ENCODE assay signal across 7 mouse cellular contexts in genomic region chr4:120268214-120269061, GRCm38 (mm10). TPM values are rescaled to one million over a fixed set of nuclear protein-coding genes. Genes with fewer than 3 reads are reported as not detected.
DNase-seq lines count a peak whose midpoint lies in the region; ATAC-seq and TF ChIP-seq lines count a peak whose summit lies in the region.

No protein-coding gene starts in this region.

- no peak overlapping the region for H3K9ac ChIP-seq in lung, postnatal 0 days (replicated peaks; ENCODE audit: low read depth)
- H3K9ac ChIP-seq in forebrain, embryonic 15.5 days (replicated peaks), result peak overlapping the region; percentile 43
- peak overlapping the region; percentile 30; the same call in 1 of the 2 replicates for H3K9ac ChIP-seq in limb, embryonic 11.5 days (ENCODE audit: low read length)

- H3K9me3 ChIP-seq in lung, postnatal 0 days (ENCODE audit: low read length), result no peaks in the 10 kb centered on the region
- no peaks in the 10 kb centered on the region for H3K9me3 ChIP-seq in forebrain, embryonic 15.5 days
- H3K9me3 ChIP-seq in limb, embryonic 11.5 days (ENCODE audit: control insufficient read depth, low read length), result no peaks in the 10 kb centered on the region

- H3K4me3 ChIP-seq in lung, postnatal 0 days (ENCODE audit: low read depth, low read length), result peak overlapping the region; percentile 38
- no peak overlapping the region for H3K4me3 ChIP-seq in lung, adult 2 months (replicated peaks; ENCODE audit: extremely low read depth, low read depth, low read length)
- peak overlapping the region; percentile 30 for H3K4me3 ChIP-seq in forebrain, embryonic 15.5 days
- H3K4me3 ChIP-seq in limb, embryonic 11.5 days (ENCODE audit: low read depth, low read length), result peak overlapping the region; percentile 32

- no peak overlapping the region for H3K27ac ChIP-seq in lung, postnatal 0 days (ENCODE audit: low read length)
- peak overlapping the region; percentile 66 for H3K27ac ChIP-seq in forebrain, embryonic 15.5 days (replicated peaks)
- no peak overlapping the region for H3K27ac ChIP-seq in limb, embryonic 11.5 days (replicated peaks; ENCODE audit: low read depth, low read length)

- intact Hi-C loops in left cerebral cortex, postnatal 36 days (cut with DNase I), result no loop called here

- ATAC-seq in lung, postnatal 0 days, result peak; percentile 65
- ATAC-seq in forebrain, embryonic 15.5 days (replicated peaks), result peak; percentile 9; the same call in 1 of the 2 replicates
- ATAC-seq in limb, embryonic 11.5 days (ENCODE audit: insufficient number of reproducible peaks, low FRiP score, low TSS enrichment, low read depth), result no peak

- TF ChIP-seq EP300 in lung, postnatal 0 days (IDR thresholded peaks at IDR 0.05), result no peak

- peaks cover 4% of the 10 kb centered on the region; the same call in 1 of the 2 replicates for H3K4me1 ChIP-seq in lung, postnatal 0 days (ENCODE audit: insufficient read depth, low read depth, low read length)
- H3K4me1 ChIP-seq in lung, adult 2 months (ENCODE audit: control insufficient read depth, insufficient read depth, low read length), result no peaks in the 10 kb centered on the region; the same call in 1 of the 2 replicates
- H3K4me1 ChIP-seq in forebrain, embryonic 15.5 days, result peaks cover 97% of the 10 kb centered on the region
- peaks cover 25% of the 10 kb centered on the region for H3K4me1 ChIP-seq in limb, embryonic 11.5 days (ENCODE audit: control insufficient read depth, insufficient read depth, low read length)

- WGBS in lung, postnatal 0 days, result 1% methylated on average over 40 of the region's 112 CpGs
- 7% methylated on average over 109 of the region's 112 CpGs for WGBS in lung, adult 2 months
- WGBS in forebrain, embryonic 15.5 days, result 2% methylated on average over 109 of the region's 112 CpGs
- under 1% methylated on average over 91 of the region's 112 CpGs for WGBS in limb, embryonic 11.5 days

- peaks cover 50% of the 10 kb centered on the region for H3K27me3 ChIP-seq in lung, postnatal 0 days (replicated peaks; ENCODE audit: insufficient read depth, low read length)
- no peaks in the 10 kb centered on the region for H3K27me3 ChIP-seq in forebrain, embryonic 15.5 days
- H3K27me3 ChIP-seq in limb, embryonic 11.5 days (ENCODE audit: control insufficient read depth, insufficient read depth, low read length), result peaks cover 75% of the 10 kb centered on the region

- no peak for TF ChIP-seq CTCF in lung, postnatal 0 days (IDR thresholded peaks at IDR 0.05)
- TF ChIP-seq CTCF in lung, adult 2 months (IDR thresholded peaks at IDR 0.05; ENCODE audit: insufficient read depth, low read length), result no peak

- no peaks in the 10 kb centered on the region for H3K36me3 ChIP-seq in lung, postnatal 0 days (ENCODE audit: insufficient read depth, low read length)
- no peaks in the 10 kb centered on the region for H3K36me3 ChIP-seq in forebrain, embryonic 15.5 days
- no peaks in the 10 kb centered on the region for H3K36me3 ChIP-seq in limb, embryonic 11.5 days (ENCODE audit: control insufficient read depth, insufficient read depth, low read length)

- no peak for TF ChIP-seq POLR2A in lung, adult 2 months (IDR thresholded peaks at IDR 0.05; ENCODE audit: borderline replicate concordance, extremely low read depth, low read depth, low read length)

- H3K4me2 ChIP-seq in lung, postnatal 0 days (replicated peaks; ENCODE audit: low read depth, low read length), result peak overlapping the region; percentile 63
- peak overlapping the region; percentile 48 for H3K4me2 ChIP-seq in forebrain, embryonic 15.5 days (replicated peaks)
- H3K4me2 ChIP-seq in limb, embryonic 11.5 days (ENCODE audit: low read depth, severe bottlenecking), result peak overlapping the region; percentile 65

- DNase-seq in lung, postnatal 0 days (ENCODE audit: low spot score), result peak; percentile 25
- no peak for DNase-seq in lung, adult 2 months
- peak; percentile 51 for DNase-seq in limb, embryonic 11.5 days (ENCODE audit: low spot score)
- DNase-seq in retina, postnatal 1 day, result peak; percentile 86
- no peak for DNase-seq in spleen, postnatal 10 days (ENCODE audit: low spot score in 2 of 2)
- DNase-seq in left cerebral cortex, postnatal 36 days (ENCODE audit: low spot score in 2 of 2), result no peak

RNA-seq across cellular contexts. Expression of gene Foxo6, which starts 18.7 kb away (rescaled TPM):
- 0.13 and 0.26 TPM in 2 replicates for polyA plus RNA-seq in lung, postnatal 0 days (2015; fragmentation: Nextera tagmentation; extraction: Ambion mirVana)
- polyA plus RNA-seq in lung, adult 2 months (2012; rRNA removed), result 3.1 and 4.1 TPM in 2 replicates
- 4.4 and 5.3 TPM in 2 replicates for polyA plus RNA-seq in forebrain, embryonic 15.5 days (2015; fragmentation: Nextera tagmentation; extraction: Ambion mirVana)
- polyA plus RNA-seq in limb, embryonic 11.5 days (2014; fragmentation: Nextera tagmentation; extraction: Ambion mirVana), result 0.07 and 0.11 TPM in 2 replicates
- total RNA-seq in left cerebral cortex, postnatal 36 days (2021), result 10 to 100 TPM; 12.4 to 15.8 TPM

Comparison
In these comparisons a context has a peak if more than half of its experiments do, and no peak if none do; other contexts are left out.
1. DNase-seq: peak in lung, postnatal 0 days (single experiment), limb, embryonic 11.5 days (single experiment) and retina, postnatal 1 day (single experiment); none in lung, adult 2 months (single experiment), spleen, postnatal 10 days (0 of 2) and left cerebral cortex, postnatal 36 days (0 of 2).
2. Peak in every context shown above with its lines, with median percentiles within 50 percentile points of each other: H3K4me2 ChIP-seq.